Mouse (Mus musculus) CD4-positive helper T cell, adult 2 months (primary cell): ENCODE data around the gene Faim2.

Source experiments
- DNase-seq: peaks from one replicate; pipeline ENCODE4 v3.0.0-alpha.2; 2012; ENCODE audit warnings: low read depth, missing footprints, low spot score

Gene Faim2

DNA sequence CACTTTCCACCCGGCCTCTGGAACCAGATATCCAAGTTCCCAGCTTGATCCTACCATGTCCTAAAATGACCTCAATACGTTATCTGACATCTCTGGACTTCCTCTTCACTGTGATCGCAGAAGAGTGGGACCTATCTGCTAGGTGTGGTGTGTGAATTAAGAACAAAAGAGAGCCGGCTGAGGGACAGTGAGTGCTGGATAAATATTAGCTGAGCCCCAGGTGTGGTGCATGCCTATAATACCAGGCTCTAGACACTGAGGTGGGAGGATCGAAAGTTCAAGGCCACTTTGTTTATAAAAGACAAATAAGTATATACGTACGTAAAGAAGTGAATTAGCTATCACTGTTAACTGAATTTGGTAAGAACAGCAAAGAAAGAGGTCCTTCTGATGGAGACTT lies 18.1 kb downstream of the Faim2 start:
- no peak for DNase-seq

DNA sequence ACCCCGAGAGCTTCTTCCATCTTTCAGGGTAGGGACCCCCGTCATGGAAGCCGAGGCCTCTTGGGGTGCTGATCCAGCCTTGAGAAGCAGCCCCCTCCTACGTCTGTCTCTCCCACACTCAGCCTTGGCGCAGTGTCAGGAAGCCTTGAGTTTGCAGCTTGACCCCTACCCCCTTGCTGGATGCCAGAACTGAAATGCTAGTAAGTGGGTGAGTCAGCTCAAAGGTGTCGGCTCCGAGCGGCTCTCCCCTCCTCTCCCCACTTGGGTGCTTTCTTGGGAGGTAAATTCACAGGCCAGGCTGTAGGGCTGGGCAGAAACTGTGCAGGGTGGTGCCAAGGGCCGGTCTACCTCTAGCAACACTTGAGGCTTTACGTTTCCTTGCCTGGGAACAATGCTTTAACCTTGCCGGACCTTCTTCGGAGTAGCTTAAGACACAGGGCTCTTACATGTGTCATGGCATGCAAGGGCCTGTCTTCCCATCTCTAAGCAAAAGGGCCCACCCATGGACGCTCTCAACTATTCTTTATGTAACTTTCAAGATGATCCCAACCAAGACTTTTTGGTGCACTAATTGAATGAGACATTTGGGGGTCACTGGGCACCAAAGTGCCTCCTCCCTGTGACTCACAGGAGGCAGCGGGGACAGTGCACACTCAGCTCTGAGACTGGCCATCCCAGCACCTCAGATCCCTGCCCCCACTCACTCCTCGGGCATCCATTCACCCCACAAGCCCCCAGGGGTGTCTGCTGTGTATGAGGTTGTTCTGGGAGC lies 22.5 kb downstream of the Faim2 start:
- DNase-seq, result no peak

DNA sequence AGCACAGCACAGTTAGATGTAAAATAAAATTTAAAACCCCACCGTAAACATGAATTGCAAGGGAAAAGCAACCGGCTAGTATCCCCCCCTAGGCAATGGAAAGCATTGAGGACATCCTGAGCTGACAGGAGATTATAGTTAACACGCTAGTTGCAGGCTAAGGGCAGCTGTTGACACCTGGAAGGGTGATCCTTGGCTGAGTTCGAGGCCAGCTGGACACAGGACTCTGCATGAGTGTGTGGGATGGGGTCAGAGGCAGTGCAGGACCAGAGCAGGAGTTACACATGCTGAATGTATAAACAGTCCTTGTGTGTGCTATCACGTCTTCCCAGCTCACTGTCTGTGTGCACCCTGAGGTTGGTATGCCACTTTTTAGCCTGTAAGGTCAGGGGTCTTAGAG lies 24.7 kb downstream of the Faim2 start:
- no peak for DNase-seq

DNA sequence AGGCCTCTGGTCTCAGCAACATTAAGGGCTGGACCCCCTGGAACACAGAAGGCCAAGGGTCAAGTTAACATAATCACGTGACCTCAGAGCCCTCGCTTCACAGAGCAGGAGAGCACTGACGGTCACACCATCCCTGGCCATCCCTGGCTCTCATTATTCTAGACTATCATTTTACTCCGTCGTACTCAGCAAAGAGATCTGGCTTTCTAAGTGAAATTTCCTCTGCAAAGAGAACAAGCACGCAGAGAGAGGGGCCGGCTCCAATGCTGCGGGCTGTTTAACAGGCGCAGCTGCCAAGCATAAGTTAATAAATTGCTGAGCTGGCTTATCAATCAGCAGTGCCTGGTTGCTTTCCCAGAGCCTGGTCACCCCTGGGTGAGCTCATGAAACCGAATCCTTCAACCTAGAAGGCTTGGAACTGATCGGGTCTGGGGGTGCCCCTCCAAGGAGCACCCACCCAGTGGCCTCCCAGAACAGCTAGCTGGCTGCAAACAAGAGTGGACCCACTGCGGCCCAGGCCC lies 25.6 kb downstream of the Faim2 start:
- no peak for DNase-seq

DNA sequence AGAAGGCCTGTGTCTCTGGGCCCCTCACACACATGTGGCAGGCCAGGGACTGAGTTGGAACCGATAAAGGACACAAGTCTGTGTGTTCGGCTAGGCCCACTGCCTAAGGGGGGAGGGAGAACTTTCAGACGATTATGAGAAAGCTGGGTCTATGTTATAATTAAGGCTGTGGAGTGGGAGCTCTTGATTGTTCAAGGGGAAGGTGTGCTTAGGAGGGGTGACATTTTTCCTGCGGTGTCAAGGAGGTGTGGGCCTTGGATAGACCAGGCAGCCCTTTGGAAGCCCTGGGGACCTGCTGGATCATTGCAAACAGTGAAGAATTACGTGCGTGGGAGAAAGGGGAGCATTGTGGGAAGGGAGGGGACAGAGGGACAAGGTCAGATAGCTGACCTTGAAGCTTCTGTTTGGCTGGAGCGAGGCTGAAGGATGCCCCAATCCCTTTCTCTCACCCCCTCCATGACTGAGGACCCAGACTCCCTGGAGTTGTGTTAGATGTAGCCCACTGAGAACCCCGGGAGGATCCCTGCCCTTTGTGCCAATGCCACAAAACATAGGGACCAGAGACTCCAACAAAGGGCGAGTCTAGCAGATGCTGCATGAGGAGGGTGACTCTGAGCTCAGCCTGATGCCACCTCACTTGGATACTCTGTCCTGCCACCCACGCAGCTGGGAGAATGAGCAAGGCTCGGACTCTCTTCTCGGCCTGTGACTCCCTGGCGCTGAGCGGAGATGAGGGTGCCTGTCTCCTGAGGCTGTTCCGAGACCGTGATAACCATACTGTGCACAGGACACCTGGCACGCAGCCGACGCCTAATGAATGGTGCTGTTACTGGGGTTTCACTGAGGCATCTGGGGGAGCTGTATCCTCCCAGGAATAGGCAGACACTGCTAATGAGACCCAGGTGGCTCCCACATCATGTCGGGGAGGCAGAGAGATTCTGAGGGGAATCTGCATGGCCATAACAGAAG lies 26.4 kb downstream of the Faim2 start:
- DNase-seq, result no peak

DNA sequence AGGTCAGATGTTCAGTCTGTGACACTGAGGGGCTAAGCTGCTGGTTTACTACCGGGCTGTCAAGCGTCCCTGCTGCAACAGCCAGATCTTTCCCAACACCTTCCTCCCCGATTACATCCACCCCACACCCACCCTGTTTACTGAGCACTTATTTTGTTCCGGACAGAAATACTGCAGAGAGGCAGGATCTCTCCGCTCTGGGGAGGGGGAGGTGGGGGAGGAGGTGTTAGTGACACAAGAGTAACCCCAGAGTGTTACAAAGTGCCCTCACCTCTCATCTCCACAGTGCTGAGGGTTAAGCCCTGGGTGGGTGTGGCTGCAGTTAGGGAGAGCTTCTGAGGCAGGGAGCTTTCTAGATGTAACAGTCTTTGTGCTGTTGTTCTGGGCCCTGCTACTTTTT lies 27.6 kb downstream of the Faim2 start:
- no peak for DNase-seq

DNA sequence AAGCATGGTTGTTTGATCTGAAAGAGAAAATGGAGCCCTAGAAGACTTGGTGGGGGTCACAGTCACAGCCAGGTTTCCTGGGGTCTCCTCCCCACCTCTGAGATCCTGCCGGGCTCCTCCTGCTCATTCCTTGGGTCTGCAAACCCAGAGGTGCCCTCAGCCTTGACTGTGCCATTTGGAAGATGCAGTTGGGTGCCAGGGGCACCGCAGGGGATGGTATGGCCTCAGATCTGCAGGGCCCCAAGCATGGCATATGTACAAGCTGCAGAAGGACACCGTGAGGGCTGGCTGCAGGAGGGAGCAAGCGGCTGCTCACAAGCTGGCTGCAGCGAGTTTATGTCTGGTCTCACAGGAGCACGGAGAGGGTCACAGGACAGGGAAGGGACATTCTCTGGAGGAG lies 28.2 kb downstream of the Faim2 start:
- DNase-seq, result no peak

DNA sequence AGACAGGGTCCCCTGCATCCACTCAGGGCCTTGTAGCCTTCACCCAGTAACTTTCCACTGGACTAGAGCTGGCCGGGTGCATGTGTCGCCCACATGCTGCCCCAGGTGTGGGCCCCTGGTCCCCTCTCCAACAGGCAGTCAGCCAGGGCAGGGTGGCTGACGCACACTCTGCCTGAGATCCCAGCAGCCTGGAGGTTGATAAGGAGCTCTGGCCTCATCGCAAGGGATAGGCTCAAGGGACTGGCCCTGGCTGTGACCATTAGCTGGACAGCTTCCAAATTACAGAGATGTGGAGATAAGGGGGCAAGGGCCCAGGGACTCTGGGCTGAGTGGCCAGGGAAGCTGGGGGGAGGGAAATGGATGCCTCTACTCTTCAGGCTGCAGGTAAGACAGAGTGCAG lies 29.2 kb downstream of the Faim2 start:
- no peak for DNase-seq

DNA sequence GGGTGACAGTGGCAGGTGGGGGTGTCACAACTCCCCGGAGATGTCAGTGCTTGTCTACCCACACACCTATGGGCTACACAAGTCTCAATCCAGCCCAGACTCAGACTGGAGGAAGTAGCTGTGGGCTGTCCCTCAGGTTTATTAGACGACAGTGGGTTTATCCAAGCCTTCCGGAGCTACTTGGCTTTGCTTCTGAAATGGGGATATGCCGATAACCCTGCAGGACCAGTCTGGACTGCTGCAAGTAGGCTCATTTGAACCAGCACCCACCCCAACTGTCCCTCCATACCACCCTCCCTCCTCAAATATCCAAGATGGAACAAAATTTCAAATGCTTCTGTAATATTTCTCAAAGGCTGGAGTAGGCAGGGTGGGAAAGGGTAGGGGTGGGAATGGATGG lies 29.6 kb downstream of the Faim2 start:
- DNase-seq, result no peak

DNA sequence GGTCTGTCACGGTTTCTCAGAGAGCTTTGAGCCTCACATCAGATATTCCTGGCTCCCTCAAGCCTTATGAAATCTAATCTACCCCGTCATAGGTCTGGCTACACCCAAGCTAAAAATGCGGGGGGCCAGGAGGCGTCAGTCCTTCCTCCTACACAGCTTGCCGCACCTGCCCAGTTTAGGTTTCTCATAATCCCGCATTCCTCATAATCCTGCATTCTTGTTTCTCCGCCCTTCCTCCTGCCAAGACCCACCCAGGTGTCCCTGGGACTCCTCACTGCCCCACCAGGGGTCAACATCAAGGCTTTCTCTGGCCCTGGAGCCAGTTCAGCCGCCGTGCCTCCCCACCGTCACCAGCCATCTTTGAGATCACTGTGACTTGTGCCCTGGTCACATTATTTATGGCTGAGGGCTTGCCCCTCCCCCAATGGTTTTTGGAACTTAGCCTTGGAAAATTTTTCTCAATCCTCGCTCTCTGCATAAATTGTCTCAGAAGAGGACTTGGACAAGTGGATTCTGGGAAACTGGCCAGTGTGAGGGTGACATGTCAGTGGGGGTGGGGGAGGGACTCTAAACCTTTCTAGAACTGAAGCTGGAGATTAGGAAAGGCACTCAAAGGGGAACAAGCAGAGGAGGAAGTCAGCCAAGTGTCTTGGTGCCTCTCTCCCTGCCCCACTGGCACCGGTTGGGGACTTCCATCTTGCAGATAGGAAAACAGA lies 30.3 kb downstream of the Faim2 start:
- no peak for DNase-seq

DNA sequence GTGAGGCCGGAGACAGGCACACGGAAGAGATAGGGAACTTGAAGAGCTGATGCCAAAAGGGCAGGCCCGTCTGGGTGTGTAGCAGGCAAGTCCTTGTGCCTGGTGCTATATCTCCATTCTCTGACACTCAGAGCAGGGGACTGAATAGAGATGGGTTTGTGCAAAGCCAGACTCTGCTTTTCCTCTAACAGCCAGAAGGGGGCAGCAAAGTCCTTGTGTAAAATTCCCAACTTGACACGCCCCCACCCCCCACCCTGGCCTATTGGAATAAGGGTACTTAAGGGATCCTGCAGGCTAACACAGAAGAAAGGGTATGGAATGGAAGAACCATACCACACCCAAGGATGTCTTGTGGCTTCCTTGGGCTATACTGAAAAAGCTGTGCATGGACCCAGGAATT lies 30.9 kb downstream of the Faim2 start:
- DNase-seq, result peak; percentile 45

DNA sequence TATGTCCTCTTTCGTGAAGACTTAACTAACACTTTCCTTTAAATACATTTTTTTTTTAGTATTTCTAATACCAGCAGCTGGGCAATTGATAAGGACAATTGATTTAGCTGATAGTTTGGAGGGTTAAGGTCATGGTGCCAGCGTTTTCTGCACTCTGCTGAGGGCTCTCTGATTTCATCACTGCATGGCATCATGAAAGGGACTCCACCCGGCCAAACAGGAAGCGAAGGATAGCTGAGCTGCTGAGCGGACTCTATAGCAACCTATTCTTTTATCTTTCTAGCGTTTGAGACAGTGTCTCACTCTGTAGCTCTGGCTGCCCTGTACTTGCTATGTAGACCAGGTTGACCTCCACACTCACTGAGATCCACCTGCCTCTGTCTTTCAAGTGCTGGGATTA lies 43.2 kb downstream of the Faim2 start:
- DNase-seq, result no peak

DNA sequence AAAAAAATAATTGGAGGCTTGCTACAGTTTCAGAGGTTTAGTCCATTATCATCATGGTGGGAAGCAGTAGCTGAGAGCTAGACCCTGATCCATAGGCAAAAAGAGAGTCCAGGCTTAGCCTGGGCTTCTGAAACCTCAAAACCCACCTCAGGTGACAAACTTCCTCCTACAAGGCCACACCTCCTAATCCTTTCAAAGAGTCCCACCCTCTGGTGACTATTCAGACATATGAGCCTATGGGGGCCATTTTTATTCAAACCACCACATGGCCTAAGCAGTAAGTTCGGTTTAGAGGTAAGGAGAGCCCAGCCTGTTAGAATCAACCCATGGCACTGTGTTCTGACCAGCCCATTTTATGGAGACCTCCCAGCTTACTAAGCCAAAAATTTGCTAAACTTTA lies 52.2 kb downstream of the Faim2 start:
- DNase-seq, result peak; percentile 25

DNA sequence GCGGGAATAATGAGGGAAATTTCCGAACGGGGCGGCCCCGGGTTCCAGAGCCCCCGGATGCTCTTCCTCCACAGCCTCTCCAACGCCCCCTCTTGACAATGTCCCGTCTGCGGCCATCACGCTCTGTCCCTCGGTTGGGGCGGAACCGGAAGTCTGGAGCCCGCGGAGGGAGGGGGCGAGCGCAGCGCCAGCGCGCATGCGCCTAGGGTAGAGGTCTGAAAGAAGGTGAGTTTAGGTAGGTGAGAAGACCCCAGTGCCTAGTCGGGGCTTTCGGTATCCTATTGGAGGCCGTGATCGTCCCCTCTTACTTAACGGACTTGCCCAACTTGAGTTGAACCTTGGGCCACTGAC lies 53.4 kb downstream of the Faim2 start, which contains the start of gene Bcdin3d:
TSS of gene Bcdin3d (minus strand) at position 155 of the 351 bp plus-strand sequence.
- DNase-seq, result peak; percentile 88

DNA sequence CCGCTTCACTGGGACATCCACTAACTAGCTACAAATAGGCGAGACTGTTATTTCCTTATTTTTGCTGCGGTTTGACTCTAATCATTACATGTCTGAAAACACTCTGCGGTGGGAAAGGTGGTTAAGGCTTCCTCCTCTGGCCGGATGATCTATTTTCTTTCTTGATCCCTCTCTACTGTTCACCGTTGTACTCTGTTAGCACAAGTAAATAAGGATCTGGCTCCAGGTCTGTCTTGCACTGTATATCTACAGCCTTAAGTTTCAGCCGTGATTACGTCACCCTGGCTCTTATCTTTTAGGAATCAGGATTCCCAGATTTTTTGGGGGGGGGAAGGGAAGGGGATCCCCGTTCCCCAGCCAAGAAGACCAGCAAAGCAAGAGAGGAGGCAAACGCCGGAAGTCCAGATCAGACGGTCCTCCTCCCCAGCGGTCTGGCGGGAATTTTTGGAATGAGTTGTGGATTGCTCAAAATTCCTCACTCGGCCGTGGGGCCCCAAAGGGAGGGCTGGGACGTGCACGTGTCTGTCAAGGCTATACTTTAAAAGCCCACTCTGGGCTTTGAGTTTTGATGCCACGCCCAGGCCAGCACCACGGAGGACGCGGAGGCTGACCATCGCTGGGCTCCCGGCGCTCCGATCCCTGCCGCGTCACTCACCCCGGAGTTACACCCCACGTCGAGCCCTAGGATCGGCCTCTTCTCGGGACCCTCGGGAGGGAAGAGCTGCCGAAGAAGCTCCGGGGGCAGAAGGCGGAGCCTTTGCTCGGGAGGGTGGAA lies 54.0 kb downstream of the Faim2 start:
- peak; percentile 57 for DNase-seq

DNA sequence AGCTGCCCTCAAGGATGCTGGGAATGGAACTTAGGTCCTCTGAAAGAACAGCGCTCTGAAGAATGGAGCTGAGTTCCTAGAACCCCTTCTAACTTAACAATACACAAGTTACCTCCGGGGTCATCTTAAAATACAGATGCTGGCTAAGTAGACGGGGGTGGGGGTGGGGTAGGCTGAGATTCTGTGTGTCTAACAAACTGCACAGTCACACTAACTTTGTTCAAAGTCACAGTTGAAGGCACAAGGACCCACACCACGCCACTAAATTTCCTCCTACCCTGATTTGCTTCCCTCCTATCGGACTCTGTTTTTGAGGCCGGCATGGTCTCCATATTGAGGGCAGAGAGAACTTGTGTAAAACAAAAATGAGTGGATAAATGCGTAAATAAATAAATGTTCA lies 55.0 kb downstream of the Faim2 start:
- DNase-seq, result no peak

DNA sequence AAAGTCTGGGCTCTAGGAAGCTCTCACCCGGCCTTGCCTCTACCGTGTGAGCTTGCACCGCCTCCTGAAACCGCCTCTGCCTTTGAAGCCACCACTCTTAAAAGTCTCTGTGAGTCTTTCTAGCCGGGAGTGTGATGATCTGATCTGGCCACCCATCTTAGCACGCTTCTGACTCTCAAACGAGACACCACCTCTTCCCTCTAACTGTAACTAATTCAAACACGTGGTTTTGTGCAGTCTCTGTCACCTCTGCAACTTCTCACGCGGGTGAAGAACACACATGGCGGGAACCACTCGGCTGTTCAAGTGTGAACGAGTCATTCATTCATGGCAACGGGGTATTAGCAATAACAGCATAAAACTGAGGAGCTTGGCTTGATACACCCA lies 56.3 kb downstream of the Faim2 start:
- peak; percentile 75 for DNase-seq

DNA sequence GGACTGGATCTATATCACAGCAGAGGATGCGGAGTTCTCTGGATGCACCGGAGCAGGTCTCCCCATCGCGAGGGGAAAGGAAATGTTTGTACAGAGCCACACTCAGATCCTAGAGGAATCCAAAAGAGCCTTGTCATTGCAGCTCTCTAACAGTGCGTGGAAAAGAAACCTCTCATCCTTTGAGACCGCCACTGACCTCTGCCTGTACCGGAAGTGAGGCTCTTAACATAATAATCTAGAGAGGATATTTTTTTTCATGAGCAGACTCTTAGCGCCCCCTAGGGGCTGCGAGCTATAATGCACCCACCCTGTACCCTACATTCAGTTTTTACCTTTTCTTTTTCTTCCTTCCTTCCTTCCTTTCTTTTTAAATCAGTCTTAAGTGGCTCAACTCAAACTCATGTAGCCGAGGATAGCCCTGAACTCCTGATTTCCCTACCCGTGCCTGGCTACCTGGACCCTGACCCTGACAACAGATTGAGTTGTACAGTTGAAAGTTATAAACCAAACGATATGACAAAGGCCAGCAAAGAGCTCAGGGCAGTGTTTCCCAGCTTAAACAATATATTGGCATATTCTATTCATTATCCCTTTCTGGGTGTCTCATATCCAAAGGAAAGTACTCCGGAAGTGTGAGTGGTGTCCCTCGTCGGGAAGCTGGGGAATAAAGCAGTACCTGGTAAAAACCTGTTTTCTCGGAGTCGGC lies 56.8 kb downstream of the Faim2 start:
- peak; percentile 64 for DNase-seq

DNA sequence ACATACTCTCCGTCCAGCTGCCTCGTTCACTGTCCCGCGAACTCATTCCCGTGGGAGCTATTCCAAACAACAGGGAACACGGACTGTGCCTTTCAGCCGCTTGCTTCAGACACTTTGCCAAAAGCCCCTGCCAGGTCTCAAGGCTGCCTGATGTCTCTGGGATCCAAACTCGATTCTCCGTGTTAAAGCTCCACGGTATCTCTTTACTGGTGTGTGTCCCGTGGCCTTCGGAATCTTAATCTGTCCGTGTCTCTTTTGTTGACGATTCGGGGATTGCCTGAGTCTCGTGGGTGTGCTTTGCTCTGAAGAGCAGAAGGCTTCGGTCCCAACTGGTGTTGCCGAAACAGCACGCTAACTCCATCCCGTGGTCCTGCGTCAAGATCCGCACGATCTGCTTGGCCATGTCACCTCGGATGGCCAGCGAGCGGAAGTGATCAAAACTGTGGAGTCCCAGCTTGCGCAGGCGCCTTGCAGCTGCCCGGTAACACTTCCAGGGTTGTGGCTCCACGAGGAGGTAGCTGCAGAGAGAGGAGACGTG lies 57.7 kb downstream of the Faim2 start:
- DNase-seq, result no peak

DNA sequence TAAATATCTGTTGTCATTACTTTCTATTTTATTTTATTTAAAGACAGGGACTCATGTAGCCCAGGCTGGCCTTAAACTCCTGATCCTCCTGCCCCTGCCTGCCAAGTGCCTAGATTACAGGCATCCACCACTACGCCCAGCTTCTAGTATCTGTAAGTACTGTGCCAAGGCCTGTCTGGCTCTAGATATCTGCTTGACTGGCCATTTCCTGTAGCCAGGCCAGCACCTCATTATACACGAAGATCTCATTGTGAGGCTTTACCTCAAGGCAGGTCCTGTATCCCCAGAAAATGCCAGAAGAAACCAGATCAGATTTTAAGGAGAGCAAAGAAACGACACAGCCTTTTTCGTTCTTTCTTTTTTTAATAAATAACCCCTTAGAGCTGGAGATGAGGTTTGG lies 58.2 kb downstream of the Faim2 start:
- DNase-seq, result no peak
